Mouse (Mus musculus) cerebellum, adult 11 months (tissue): ENCODE measurements at regions not wholly inside any gene's neighbourhood (a gene's known extent, or its start where the extent isn't known, plus 50 kb on each side); places are given as distances from the start of the nearest gene placed in this dataset.
"Not testable (repeated sequence)": the region's sequence is repeated elsewhere in the genome, so short reads cannot be mapped to it uniquely, and the experiment has no call there.

Experiments
- DNase-seq: peaks from one replicate; pipeline ENCODE4 v3.0.0; 2022

DNA sequence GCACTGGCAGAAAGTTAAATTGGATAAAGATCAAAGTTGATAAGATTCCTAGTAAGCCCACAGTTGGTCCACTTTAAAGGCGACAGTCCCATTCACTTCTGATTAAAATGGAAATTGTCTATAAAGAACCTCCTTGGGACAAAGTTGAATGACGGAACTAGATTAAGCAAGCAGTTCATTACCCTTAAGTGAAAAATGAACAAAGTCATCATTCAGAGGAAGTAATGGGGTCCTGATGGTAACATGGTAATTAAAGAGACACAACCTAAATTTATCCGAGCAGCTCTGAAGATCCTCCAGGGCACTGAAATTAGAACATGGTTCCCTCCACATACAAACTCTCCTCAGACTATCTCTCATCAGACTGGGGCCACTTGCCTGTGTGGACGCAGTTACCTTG lies 116.4 kb upstream of the Nabp1 start:
- DNase-seq = no peak

DNA sequence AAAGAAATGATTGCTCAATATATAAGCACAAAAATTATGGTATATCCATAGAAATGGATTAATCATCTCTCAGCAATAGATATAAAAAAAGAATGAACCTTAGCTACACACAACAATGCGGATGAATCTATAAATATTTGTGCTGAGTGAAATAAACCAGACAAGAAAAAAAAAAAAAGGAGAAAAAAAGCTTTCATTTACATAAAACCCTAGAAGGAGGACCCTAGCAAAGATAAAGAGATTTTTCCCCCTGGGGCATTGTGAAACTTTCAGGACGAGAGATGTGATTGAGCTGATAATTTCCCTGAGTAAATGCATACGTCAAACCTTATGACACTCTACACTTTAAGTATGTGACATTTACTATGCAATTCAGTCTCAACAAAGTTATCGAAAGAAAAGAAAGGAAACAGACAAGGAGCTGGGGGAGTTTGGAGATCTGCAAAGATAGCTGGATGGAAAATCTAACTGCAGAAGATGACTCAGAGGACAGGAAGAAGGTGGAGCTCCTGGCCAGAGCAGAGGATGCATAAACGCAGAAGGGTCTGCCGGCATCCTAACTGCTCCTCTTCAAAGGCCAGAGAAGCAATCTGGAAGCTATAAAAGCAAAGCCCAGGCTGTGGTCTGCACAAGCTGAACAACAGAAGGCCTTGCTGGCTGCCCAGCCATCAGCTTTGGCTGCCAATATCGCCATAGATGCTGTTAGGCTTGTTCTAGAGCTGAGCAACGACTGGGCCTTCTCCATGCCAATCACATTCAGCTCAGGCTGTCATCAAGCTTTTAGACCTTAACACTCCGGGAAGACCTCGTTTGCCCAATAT lies 115.6 kb upstream of the Nabp1 start:
- DNase-seq = no peak

DNA sequence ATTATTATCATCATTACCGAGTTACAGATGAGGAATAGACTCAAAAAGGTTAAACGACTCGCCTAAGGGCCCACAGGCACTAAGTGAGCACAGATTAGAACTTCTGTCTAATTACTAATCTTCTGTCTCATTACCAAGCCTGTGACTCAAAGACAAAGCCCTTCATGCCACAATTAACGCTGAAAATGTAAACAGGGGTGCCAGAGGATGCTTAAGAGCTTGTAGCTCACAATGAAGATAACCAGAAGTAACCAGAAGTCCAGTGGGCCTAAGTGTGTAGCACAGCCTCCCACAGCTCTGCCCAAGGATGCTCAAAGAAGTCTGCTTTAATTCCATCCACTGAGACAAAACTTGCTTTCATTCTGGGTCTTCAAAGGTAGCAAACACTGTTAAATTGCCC lies 113.7 kb upstream of the Nabp1 start:
- no peak for DNase-seq

DNA sequence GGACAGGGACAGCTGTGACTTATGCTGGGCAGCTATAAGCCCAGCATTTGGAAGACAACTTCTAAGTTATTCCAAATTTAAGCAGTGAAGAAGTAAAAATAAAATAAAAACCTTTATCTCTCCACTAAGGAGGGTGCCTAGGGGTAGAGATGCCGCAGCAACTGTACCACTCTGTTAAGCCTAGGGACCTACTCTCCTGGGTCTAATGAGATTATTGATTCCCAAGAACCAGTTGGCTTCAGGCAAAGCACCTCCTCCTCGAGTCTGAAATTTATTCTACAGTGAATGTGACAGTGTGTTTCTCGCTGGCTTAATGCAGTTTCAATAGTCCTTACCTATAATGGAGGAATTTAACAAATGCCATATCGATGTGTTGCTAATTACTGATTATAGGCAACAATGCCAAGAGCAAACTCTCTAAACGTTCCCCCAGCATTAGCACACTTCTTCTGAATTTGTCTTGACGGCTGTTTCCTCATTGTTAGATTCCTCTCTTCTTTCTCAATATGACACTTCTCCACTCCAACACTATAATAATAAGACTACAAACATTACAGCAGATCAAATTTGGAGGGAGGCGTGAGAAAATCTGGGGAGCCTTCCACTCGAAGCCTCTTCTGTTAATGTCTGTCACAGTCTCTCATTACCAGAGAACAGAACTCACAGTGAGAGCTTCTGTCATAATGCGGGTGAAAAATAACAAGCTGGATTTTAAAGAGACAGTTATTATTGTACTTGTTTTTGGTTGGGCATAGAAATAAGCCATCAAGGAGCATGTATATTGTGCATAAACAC lies 112.6 kb upstream of the Nabp1 start:
- DNase-seq = no peak

DNA sequence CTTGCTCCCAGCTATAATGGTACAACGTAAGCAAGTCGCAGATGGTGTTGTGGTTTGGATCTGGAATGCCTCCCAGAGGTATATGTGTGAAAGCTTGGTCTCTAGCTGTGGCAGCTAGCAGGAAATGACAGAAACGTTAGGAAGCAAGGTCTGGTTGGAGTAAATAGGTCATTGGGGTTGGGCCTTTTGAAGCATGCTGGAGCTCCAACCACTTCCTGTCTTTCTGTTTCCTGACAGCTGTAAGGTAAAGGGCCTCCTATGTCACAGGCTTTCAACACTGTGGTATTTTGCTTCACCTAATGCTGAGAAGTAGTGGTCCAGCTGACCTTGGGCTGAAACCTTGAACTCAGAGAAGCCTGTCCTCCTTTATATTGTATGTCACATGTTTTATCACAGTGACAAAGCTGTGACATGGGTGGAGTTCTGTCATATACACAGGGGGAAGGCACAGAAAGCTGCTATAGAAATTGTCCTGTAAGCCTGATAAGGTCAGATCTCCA lies 106.8 kb upstream of the Nabp1 start:
- DNase-seq = no peak

DNA sequence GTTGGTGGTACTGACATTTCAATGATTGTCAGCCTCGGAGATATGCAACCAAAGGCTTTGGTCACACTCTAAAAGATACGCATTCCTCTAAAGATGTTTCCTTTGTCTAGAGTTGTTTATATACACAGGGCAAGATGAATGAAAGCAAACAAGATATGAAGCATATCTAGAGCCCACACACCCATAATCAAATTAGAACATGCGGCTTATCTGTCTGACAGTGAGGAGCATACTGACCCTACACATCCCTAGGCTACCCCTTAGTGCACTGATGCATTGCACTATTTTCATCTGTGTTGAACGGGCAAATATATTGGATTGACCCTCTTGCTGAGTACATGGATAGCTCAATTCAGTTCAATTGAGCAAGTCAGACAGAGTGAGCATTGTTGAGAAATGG lies 105.6 kb upstream of the Nabp1 start:
- DNase-seq = no peak

DNA sequence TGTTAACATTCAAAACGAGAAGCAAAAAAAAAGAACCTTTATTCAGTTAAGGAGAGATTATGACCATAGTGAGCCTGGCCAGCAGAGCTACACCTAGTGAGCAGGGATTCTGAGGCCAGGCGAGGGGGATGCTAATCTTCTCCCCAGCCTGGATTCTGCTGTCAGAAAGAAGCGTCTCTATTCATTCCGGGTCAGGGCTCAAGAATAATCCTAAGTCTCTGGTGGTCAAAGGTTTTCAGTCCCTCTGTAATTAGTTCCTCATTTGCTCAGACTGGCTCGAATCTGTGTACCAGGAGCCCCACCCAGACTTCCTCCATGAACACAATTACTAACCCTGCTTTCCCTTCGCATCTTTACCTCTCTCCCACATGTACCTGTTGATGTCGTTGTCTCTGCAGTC lies 101.8 kb upstream of the Nabp1 start:
- no peak for DNase-seq

DNA sequence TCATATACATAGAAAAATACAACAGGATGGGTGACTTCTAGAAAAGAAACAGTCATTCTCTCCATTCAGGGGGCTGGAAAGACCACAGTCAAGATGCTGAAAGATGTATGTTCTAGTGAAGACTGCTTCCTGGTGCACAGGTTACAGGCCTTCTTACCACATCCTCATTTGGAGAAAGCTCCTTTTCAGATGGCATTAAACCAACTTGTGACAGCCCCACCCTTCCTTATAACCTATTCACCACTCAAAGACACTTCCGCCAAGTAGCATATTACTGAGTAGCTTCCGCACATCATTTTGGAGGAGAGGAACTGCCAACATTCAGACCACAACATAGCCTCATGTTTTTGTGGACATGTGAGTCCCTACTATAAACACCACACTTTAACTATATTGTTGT lies 99.5 kb upstream of the Nabp1 start:
- DNase-seq = no peak

DNA sequence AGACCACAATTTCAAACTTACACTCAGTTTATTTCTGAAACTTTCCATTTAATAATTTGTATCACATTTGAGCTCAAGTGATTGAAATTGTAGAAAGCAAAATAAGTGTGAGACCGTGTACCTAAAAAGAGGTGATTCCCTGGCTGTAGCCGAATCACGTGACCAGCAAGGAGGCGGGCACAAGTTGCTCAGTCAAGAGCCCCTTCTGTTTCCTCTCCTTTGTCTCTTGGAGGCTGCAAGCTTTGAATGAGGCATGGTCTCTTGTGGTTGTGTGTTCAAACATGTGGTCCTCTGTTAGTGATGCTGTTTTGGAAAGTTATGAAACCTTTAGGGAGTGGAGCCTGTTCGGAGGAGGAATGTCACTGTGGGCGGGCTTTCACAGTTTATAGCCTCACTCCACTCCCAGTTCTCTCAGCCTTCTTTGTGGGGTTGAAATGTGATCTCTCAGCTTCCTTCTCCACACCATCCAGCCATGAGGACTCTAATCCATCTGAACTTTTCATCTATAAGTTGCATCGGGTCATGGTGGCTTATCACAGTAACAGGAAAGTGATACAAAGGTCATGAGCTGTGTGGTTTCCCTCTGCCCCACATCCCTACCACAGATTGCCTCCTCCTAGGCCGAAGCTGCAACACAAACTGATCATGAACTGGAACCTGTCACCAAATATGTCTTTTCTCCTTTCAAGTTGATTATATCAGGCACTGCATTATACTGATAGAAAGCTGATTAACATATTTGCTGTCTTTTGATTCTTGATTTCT lies 94.3 kb upstream of the Nabp1 start:
- no peak for DNase-seq

DNA sequence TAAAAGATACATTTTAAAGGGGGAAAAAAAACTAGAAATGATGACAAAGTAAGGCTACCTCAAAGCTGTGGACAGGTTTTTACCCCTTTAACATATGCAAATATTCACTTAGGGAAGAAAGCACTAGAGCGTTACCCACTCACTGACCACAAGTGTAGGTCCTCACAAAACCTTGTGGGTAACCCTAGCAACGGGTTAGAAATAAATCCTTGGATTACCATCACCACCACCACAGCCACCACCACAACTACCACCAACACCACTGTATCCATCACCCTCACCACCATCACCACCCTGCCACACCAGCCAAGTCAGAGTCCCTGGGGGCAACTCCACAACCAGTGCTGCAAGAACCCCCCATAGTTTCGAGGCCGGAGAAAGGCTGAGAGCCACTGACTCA lies 91.4 kb upstream of the Nabp1 start:
- no peak for DNase-seq

DNA sequence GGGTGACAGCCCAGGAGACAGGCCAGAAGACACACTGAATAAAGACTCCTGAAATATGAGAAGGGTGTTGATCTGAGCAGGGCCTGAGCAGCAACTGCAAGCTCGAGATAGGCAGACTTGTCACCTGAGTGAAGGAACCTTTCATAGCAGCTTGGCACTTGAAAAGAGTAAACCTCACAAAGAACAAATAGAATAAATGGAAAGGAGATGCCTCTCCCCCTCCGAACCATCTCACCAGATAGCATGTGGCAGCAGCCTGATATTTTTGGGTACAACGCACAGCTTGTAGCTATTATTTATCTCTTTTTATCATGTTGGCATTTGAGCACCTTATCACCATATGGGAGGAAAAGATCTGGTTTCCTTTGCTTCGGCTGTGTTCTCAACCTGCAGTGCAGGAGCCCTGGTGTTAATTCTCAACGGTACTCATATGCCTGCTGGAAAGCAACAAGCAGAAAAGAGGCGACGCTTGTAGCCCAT lies 88.0 kb upstream of the Nabp1 start:
- no peak for DNase-seq

DNA sequence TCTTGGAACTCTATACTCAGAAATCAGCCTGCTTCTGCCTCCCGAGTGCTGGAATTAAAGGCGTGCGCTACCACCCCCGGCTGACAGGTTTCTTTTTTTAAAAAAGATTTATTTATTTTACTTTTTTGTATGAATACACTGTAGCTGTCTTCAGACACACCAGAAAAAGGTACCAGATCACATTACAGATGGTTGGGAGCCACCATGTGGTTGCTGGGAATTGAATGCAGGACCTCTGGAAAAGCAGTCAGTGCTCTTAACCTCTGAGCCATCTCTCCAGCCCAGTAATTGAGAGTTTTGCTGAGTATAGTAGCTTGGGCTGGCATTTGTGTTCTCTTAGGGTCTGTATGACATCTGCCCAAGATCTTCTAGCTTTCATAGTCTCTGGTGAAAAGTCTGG lies 78.4 kb upstream of the Nabp1 start:
- DNase-seq = not testable (repeated sequence)

DNA sequence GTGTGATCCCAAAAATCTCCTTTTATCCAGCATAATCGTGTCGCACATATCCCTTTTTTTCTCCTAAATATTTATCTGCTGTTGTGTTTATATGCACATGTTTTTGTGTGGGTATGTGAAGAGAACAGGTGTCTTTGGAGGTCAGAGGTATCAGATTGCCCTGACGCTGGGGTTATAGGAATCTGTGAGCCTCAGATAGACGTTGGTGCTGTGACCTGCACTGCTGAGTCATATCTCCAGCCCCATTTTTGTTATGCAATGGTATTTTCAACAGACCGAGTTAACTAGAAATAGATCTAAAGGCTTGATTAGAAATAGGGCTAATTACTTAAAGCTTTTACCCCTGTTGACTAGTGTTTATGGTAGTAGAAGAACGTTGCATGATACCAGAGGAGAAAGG lies 75.5 kb upstream of the Nabp1 start:
- no peak for DNase-seq

DNA sequence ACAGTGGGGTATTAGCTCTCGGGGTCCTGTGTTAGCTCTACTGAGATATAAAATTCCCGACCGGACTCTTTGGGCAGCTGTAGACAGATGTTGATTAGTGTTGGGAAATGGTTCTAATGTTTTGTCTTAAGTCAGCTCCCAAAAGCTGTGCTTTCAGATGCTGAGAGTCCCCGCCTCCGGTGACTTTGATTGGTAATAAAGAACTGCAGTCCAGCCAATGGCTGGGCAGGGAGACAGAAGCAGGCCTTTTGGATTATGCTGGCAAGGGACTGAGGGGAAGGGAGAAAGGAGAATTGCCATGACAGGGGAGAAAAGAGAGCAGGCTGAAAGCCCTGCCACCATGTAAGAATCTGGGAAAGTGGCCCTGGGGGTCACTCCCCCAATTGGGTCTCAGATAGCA lies 73.4 kb upstream of the Nabp1 start:
- DNase-seq = no peak

DNA sequence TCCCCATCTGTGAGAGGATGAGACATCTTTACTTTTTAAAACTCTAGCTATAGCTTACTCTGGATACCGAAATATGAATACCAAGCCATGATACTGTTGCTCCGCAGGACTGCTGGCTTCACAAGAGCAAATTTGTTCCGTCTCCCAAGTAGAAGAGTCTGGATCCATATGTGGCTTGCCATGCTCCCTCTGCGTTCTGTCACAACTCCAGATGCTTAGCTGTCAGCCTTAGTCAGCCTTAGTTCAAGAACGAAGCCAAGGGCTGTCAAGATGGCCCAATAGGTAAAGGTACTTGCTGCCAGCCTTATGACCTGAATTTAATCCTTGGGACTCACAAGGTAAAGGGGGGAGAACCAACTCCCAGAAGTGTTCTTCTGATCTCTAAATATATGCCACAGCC lies 64.6 kb upstream of the Nabp1 start:
- no peak for DNase-seq

DNA sequence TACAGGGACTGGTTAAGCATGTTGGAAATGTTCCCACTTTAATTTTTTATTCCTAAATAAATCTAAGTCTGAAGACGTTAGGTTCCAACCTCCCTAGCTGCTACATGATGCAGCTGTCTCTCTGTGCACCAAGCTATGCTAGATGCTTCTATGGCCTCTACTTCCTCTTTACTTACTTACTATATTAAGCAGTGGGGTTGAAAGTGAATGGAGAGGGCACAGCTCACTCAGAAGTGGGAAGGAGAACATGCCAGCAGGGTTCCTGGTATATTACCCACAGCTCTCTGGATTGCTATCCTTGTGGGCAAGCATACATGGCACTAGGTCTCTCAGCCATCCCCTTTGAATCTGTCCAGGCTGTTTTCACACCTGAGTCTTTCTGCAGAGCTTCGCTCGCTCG lies 61.4 kb upstream of the Nabp1 start:
- DNase-seq = no peak

DNA sequence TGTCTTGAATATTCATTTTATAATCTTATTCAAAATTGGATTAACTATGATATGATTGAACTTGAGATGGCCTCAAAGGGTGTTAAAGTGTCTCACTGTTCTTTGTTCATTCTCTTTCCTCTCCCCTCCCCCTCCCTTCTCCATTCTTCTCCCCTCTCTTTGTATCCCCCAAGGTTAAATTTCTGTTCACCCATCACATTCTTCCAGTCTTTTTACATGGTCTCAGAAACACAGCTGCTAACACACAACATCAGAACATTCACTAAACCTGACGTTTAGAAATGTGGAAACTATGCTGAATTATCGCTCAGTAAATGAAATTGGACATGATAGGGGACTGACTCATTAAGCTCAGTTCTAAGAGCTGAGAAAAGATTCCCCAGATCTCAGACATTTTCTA lies 60.6 kb upstream of the Nabp1 start:
- no peak for DNase-seq

DNA sequence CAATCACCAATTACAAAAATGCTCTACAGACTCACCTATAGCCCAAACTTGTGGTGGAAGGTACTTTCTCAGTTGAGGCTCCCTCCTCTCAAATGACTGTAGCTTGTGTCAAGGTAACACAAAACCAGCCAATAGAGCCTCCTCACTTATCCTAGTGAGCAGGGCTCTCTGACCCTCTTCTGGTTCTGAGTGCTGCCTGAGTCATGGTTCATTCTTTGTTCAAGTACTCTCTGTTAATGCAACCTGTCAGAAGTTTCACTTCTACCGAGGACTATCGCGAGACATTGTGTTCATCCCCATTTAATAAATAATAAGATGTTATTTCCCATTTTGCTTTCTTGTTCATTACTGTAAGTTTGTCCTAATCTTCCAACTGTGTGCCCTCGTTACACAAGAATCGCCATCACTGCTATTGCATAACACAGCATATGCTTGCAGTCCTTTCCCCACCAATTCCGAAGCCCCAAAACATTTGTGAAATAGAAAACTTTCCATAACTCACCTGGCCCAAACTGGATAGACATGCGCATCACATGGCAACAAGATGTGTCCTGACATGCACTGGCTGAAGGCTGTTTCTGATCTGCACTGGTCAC lies 59.6 kb upstream of the Nabp1 start:
- DNase-seq = no peak

DNA sequence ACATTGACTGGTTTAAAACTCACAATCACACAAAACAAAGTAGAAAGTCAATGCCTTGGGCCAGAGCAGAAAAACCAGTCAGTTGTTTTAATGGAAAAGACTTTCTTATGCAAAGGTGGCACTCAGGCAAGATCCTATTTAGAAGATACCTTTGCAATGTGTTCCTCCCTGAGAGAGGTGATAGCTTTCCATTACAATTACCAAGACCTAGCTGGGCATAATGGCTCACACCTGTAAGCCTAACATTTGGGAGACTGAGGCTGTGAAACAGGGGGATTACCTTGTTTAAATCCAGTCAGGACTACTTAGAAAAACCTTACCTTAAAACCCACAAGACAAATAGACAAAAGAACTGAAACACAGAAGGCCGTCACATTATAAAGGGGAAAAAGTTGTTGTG lies 57.9 kb upstream of the Nabp1 start:
- no peak for DNase-seq

DNA sequence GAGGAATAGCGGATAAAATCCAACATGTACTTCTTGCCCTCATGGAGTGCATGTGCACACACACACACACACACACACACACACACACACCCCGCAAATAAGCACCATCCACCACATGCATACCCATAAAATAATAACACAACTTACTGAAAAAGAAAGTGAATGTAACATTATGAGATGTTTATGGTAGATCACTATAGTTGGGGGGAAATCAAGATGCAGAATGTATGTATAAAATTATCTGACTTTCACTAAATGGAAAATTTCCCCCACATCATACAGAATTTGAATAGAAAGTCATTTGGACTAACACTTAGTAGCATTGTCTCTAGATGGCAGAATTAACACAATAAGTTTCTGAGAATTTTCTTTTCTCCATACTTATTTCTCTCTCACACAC lies 57.2 kb upstream of the Nabp1 start:
- DNase-seq = no peak

DNA sequence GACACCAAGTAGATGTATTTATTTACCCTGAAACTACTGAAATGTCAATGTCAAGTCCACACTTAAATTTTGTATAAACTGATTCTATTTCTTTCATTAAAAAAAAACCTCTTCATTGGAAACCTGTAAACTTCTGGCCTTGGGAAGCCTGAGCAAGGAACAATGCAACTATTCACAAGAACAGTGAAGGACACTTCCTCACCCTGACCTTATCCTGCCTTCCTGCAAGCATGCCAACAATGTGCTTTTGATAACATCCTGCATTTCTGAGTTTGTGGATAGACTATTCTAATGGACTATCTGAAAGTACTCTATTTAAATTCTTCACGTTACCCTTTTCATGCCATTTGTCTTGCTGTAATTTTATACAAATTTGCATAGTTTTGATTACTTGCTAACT lies 53.1 kb upstream of the Nabp1 start:
- no peak for DNase-seq

DNA sequence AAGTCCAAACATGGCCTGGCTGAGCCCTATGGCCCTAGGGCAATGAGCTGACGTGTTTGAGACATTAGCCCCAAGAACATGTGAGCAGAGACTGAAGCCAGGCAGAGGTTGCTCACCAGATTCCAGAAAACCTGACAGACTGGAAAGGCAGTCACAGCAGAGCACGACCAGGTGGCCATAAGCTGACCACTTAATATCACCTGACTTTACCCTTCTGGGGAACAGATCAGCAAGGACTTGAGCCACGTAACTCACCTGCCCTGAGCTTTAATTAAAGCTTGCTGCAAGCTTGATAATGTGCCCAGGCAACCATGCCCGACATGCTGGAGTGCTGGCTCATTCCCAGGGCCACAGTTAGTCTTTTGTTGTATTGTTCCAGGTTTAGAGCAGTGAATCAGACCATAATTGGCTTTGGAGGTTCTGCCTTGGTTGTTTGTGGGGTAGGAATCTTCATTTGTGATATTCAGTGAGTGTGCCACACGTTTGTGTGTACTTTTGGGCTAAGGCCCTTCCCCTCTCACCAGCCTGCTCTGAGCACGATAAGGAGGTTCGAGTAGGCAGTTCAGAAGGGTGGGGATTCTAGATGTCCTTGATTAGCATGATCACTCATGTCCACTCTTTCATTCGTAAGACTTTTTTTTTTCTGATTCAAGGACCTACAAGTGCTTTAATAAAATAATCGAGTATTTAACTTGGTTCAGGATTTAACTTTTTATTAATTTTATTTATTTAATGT lies 52.1 kb upstream of the Nabp1 start:
- DNase-seq = peak; percentile 69
